Mouse (Mus musculus) kidney, adult 2 months (tissue): ENCODE results near the gene Fam198a. TPM values are rescaled to one million over a fixed set of nuclear protein-coding genes. Genes with fewer than 3 reads are reported as not detected.

Experiments
- DNase-seq: peaks from one replicate; pipeline ENCODE4 v3.0.0; 2021
- H3K27ac ChIP-seq: fragments of 200-500 bp; 2 replicates; pipeline ENCODE4 v1.5.1; 2012; ENCODE audit warnings: low read depth, low read length, control low read depth, inconsistent platforms; ENCODE audit not compliant: insufficient read depth
- H3K27me3 ChIP-seq: fragments of 200-500 bp; replicated peaks from 2 replicates; pipeline ENCODE4 v1.6.1; 2012; ENCODE audit warnings: mild to moderate bottlenecking, moderate library complexity, low read length, inconsistent platforms; ENCODE audit not compliant: control insufficient read depth, insufficient read depth
- H3K36me3 ChIP-seq: fragments of 200-500 bp; 2 replicates; pipeline ENCODE4 v1.6.1; 2012; ENCODE audit warnings: mild to moderate bottlenecking, moderate library complexity, low read length, inconsistent platforms; ENCODE audit not compliant: control insufficient read depth, insufficient read depth
- H3K4me1 ChIP-seq: fragments of 200-500 bp; 2 replicates; pipeline ENCODE4 v1.6.1; 2011; ENCODE audit warnings: low read length; ENCODE audit not compliant: control insufficient read depth, insufficient read depth
- H3K4me3 ChIP-seq: fragments of 200-500 bp; 2 replicates; pipeline ENCODE4 v1.5.1; 2011; ENCODE audit warnings: mild to moderate bottlenecking, low read depth, low read length, control low read depth; ENCODE audit not compliant: insufficient read depth
- CTCF ChIP-seq: fragments of 200-500 bp; conservative IDR thresholded peaks from 2 replicates; pipeline ENCODE4 v1.5.1; 2011; ENCODE audit warnings: low read depth, mild to moderate bottlenecking, control low read depth, low read length, moderate library complexity, mixed read lengths; ENCODE audit not compliant: insufficient read depth, insufficient read length
- POLR2A ChIP-seq: fragments of 200-500 bp; IDR thresholded peaks from one replicate; pipeline ENCODE4 v1.6.1; 2011; ENCODE audit warnings: low read depth, low read length, control low read depth
- WGBS: fragments of 180-500 bp; shearing (Covaris S2); methylation state at CpG from one replicate; pipeline ENCODE4 v1.1.7; 2018; 5-methylcytosine and 5-hydroxymethylcytosine counted together
- polyA plus RNA-seq: library from polyadenylated mRNA; depleted of rRNA; stranded (reverse); fragments of >200 nt; gene quantifications from 2 replicates; pipeline ENCODE4 v1.2.3, GENCODE M21; 2012

The Fam198a gene
- polyA plus RNA-seq, 1 experiment, result 0.25 TPM

DNA sequence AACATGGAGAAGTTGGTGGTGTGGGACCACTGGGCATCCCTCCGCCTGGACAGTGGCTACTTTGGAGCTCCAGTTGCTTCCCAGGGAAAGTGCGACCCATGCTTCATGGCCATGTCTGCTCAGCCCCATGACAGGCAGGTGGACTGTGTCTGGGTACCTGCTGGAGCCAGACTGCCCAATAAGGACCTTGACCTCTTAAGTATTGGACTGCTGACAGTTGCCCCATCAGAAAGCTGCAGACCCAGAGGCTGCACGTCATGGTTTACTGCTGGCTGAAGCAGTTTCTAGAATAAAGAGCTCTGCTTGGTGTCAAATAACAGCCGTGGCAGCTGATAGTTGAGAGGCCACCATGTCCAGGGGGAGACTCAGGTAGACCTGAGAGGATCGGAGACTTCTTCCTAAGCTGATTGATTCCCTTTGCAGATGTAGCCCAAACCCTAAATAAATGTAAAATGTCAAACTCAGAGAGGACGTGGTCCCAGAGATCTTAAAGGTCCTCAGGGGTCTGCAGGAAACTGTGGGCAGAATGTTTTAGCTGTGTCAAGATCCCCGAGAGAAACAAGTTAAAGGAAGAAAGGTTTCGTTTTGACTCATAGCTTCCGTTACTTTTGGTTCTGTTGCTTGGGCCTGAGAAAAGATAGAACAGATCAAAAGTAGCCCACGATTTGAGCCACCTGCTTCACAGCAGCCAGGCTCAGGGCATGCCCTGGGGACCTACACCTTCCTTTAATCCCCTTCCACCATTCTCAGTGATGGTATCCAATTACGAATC, 24.0 kb upstream of the Fam198a start:
- peak; percentile 12 for DNase-seq
- Histone ChIP-seq H3K4me1 (no peaks in the 10 kb centered on the region), H3K27me3 (no peaks in the 10 kb centered on the region), H3K27ac (no peak overlapping the region), H3K4me3 (no peak overlapping the region), H3K36me3 (no peaks in the 10 kb centered on the region)
- no peak for TF ChIP-seq CTCF
- TF ChIP-seq POLR2A, result no peak
- WGBS, result 47% methylated on average over 11 of the region's 11 CpGs

GRCm38 (mm10) chr9:121927721-121928120, 23.1 kb upstream of the Fam198a start:
- Histone ChIP-seq H3K36me3 (no peaks in the 10 kb centered on the region), H3K4me3 (no peak overlapping the region), H3K27me3 (no peaks in the 10 kb centered on the region), H3K4me1 (no peaks in the 10 kb centered on the region), H3K27ac (no peak overlapping the region)
- WGBS, result 79% methylated on average over 7 of the region's 7 CpGs
- no peak for TF ChIP-seq CTCF
- TF ChIP-seq POLR2A, result no peak
- no peak for DNase-seq

GRCm38 (mm10) chr9:121928498-121928897, 22.3 kb upstream of the Fam198a start:
- TF ChIP-seq CTCF (peak; percentile 77), POLR2A (no peak)
- no peaks in the 10 kb centered on the region for H3K4me1 ChIP-seq
- peak; percentile 46 for DNase-seq
- WGBS, result 26% methylated on average over 2 of the region's 2 CpGs
- no peaks in the 10 kb centered on the region for H3K36me3 ChIP-seq
- H3K27me3 ChIP-seq, result no peaks in the 10 kb centered on the region
- no peak overlapping the region for H3K27ac ChIP-seq
- no peak overlapping the region for H3K4me3 ChIP-seq

DNA sequence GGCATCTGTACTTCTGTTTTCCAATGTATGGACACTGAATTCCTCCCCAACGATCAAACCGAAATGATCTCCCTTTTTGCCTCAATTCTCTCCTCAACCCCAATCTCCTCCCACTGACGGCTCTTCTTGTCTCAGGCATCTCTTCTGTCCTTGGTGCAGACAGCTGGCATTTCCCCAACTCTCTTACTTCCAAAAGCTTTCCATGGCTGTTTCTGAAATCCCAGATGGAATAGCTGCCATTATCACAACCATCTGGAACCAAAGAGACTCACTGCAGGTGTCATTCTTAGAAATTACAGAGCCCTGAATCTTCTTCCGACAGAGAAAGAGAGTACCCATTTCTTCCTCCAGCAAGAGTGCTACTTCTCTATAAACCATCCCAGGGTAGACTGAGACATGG, 15.9 kb upstream of the Fam198a start:
- Histone ChIP-seq H3K4me3 (no peak overlapping the region), H3K27ac (no peak overlapping the region), H3K4me1 (no peaks in the 10 kb centered on the region), H3K27me3 (no peaks in the 10 kb centered on the region), H3K36me3 (no peaks in the 10 kb centered on the region)
- TF ChIP-seq POLR2A (no peak), CTCF (no peak)
- 81% methylated on average over 4 of the region's 4 CpGs for WGBS
- no peak for DNase-seq

- Histone ChIP-seq H3K27me3 (no peaks in the 10 kb centered on the region), H3K36me3 (no peaks in the 10 kb centered on the region), H3K27ac (no peak overlapping the region), H3K4me3 (no peak overlapping the region), H3K4me1 (no peaks in the 10 kb centered on the region)
- 63% methylated on average over 1 of the region's 1 CpGs for WGBS
- DNase-seq, result no peak
- TF ChIP-seq POLR2A, result no peak
Measured at GRCm38 (mm10) chr9:121936952-121937351, 13.8 kb upstream of the Fam198a start.

- Histone ChIP-seq H3K4me1 (no peaks in the 10 kb centered on the region), H3K27ac (no peak overlapping the region), H3K36me3 (no peaks in the 10 kb centered on the region), H3K4me3 (no peak overlapping the region), H3K27me3 (no peaks in the 10 kb centered on the region)
- DNase-seq, result no peak
- WGBS, result 58% methylated on average over 6 of the region's 6 CpGs
- TF ChIP-seq POLR2A (no peak), CTCF (no peak)
Measured at GRCm38 (mm10) chr9:121937451-121937864, 13.3 kb upstream of the Fam198a start.

DNA sequence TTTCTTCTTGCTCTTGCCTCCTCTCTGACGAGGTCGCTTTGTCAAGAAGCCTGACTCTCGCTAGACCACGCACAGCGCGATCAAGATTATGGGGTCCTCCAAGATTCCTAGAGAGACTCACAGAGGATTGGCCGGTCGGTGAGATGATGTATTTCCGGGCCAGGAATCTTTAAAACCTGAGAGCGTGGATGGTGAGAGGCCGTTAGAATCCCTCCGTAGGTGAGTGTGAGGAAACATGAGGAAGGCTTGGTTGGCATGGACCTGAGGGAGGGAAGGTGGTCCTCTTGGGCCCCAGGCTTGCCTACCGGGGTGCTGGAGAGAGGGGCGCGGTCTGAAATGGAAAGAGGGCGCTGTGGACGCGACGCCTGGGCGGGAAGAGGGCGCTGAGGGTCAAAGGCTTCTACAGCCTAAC, 12.8 kb upstream of the Fam198a start:
- H3K36me3 ChIP-seq, result no peaks in the 10 kb centered on the region
- H3K27ac ChIP-seq, result no peak overlapping the region
- TF ChIP-seq CTCF (no peak), POLR2A (no peak)
- no peaks in the 10 kb centered on the region for H3K4me1 ChIP-seq
- no peaks in the 10 kb centered on the region for H3K27me3 ChIP-seq
- peak overlapping the region; percentile 42 for H3K4me3 ChIP-seq
- WGBS, result 66% methylated on average over 21 of the region's 21 CpGs
- DNase-seq, result no peak
